Mouse (Mus musculus) gastrocnemius, postnatal 10 days (tissue): ENCODE measurements at regions not wholly inside any gene's neighbourhood (a gene's known extent, or its start where the extent isn't known, plus 50 kb on each side); places are given as distances from the start of the nearest gene placed in this dataset.
"Not testable (repeated sequence)": the region's sequence is repeated elsewhere in the genome, so short reads cannot be mapped to it uniquely, and the experiment has no call there.

Experiments
- DNase-seq: peaks from one replicate; pipeline ENCODE4 v3.0.0; 2021; ENCODE audit warnings: mixed read lengths

DNA sequence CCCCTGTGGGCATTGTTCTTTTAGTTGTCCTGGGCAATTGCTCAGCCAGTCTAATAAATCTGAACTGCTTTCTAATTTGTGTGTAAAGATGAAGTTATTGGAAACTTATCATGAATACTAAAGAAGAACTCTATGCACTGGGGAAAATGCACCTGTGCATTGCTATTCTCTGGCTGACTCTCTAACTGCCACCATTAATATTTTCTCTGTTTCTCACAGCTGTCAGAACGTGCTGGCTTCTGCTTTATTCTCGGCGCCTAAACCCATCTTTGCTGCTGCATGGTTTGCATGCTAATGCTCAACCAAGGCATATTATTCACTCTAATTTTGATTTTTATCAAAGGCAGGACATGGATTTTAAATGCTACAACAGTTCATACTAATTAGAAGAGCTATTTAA is 128.9 kb upstream of the Gm527 start:
- no peak for DNase-seq

DNA sequence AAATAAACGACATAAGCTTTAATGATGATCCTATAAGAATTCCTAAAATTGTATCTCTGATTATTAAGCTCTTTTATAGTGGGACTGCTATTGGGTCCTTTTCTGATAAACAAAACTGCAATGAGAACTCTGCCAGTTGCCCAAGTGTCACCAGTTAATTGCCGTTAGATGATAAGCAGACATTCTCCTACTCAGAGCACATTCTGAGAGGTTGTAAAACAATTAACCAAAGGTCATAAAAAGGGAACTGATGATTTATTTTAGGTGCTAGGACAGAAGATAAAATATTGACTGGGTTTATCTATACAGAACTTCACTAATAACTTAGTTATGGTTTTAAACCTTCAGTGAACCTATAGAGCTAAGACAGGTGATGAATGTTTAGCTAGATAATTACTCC is 109.2 kb upstream of the Gm527 start:
- DNase-seq: not testable (repeated sequence)

DNA sequence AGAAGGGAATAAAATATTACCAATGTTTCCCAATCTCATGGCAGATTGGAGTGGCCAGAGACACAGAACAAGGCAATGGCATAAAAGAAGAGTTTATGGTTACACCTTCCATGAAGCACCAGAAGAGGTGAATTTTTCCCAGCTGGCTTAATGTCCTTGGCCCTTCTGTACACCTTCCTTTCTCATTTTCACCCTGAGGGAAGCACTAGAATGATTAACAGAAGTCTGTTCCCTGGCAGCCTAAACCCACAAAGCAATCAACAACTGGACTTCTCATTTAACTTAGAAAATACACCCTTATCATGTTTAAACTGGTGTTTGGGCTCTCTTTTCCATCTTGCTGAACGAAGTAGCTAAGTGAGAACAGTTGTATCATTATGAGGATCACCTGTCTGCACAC is 107.6 kb upstream of the Gm527 start:
- DNase-seq: no peak

DNA sequence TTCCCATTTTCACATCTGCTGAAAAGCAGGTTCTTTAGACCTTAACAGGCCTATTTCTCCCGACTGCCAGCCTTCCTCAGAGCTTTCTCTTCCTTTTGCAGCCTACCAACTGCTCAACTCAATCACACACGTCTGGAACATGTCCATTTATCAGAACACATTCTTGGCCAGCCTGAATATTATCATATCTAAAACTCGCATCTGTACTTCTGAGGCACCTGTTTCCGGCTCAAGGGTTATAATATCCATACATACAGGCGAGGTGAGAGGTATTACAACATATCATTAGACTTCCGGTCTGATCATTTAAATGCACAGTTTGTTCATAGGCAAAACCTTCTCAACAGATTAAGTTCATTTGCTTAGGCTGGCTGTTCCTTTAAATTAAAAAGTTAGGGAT is 101.8 kb upstream of the Gm527 start:
- no peak for DNase-seq

DNA sequence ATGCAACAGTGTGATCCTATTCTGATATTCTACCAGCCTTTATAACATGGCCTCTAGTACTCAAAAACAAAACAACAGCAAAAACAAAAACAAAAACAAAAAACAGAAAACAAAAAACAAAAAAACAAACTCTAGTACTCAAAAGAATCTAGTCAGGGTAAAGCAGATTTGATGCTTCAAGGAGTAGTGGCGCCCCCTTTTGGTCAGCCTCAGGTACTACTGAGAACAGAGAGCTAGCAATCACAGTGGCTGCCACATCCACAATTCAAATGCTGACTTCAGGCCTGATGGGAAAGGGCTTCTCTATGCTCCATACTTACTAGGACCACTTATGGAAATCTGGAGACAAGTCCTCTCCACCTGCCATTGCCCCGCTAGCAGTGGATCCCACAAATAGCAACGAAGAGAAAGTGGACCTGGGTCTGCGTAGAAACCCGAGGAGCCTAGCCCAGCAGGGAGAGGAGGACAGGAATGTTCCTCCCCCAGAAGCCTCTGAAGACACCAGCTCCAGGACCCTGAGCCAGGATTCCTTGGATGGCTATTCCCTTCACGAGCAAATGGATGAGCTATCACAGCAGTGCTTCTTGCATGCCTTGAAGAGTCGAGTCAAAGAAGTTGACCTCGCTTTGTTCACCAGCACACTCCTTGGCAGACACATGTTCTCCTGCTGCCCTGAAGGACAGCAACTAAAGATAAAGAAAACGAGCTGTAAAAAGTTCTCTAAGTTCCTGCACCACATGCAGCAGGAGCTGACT is 100.5 kb upstream of the Gm527 start:
- peak; percentile 50 for DNase-seq

DNA sequence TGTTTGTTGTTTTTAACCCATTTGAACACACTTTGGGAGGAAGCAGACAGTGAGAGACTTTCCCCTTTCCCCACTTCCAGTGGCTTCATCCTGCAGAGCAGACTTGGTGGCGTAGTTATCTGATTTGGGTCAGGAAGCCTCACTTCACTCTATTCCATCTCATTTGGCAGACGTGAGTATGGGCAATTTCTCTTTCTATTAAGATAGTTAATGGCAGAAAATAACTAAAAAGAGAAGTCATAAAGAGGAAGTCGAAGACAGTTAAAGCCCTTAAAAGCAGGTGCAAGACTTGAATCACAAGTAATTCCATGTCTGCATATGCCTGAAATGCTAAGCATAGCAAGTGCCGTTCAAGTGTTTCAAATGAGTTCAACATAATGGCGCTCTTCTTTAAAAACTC is 97.0 kb upstream of the Gm527 start:
- DNase-seq: no peak

DNA sequence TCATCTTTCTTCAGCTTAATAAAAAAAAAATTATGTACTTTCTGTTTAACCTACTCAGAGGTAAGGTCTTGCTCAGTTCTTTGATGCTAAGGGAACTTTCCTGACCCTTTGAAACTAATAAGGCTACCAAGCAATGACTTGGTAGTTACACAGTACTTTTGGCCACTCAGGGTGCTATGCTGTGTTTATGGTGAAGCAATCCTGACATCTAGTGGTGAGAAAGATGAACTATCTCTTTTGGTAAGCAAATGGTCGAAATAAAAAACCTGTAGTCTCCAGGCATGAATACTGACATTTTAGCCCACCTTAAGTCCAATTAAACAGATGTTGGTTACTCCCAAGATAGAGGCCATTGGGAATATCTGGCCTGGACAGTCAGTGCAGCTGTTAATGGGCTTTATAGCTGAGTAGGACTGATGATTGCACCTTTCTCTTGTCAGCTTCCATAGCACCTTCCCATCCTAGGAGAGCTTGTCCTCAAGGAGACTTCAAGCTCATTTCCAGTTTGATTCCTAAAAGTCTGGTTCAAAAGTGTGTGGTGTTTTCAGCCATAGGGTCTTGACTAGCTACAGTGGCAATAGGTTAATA is 88.0 kb upstream of the Gm527 start:
- DNase-seq: no peak

DNA sequence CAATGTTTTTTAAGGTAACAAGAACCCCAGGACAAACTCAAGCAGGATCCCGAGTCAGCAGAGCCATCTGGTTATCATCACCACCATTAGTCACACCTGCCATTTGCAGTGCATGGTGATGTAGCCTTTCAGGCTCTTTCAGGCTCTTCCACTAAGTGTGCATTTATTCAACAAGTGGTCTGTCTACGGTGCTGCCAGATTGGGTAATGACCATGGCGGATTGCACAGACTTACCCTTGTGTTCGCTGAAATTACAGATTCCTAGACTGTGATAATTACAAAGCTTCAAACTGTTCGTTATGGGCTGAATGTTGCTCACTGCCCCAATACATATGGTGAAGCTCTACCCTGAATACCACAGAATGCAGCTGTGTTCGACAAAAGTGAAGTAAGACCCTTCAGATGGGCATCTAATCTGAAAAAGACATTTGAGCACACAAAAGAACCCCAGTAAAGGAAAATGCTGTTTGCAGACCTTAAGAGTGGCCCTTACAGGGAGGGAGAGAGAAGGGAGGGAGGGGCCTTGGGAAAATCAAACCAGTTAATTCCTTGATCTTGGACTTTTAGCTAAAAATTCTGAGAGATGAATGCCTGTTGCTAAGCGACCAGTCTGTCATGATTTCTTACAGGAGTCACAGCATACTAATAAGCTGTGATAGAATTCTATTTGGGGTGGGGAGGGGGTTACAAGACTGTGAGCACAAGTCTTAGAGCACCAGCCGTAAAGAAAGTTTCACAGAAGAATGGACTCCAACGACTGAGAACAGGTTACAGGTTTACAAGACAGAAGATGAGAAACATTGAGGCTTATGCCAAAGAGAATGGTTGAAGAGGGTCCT is 85.2 kb upstream of the Gm527 start:
- DNase-seq: no peak

DNA sequence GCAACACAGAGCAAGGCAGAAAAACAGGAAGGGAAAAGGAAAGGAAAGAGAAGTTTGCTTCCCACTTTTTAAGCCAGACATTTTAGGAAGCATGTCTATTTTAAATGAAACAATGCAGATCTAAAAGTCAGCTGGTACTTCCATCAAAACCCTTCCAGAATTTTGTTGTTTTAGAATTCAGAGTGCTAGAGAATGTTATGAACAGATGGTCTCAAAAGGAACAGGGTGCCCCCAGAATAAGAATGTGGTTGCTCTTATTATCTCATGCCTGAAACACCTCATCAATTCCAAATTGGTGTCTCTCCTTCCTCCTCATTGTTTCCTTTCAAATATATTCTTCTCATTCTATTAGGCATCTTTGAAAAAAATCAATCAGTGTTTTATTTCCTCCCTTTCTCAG is 60.0 kb upstream of the Gm527 start:
- DNase-seq: no peak
